Mouse (Mus musculus): ENCODE measurements around the gene Mrps27. TPM values are rescaled to one million over a fixed set of nuclear protein-coding genes. Genes with fewer than 3 reads are reported as not detected.

Mrps27 gene
- polyA plus RNA-seq, 1 experiment from 2014 or later, result 17.4 TPM

GRCm38 (mm10) chr13:99369103-99369502, 24.5 kb downstream of the Mrps27 start:
- ATAC-seq, result no peak
- H3K27ac ChIP-seq (ENCODE audit: low read depth, low read length), result no peak overlapping the region
- no peak overlapping the region for H3K4me2 ChIP-seq (replicated peaks; ENCODE audit: low read depth)
- no peak overlapping the region for H3K4me3 ChIP-seq (ENCODE audit: low read depth, low read length)
- H3K9ac ChIP-seq (ENCODE audit: low read depth, low read length), result no peak overlapping the region
- peaks cover 10% of the 10 kb centered on the region for H3K36me3 ChIP-seq (ENCODE audit: control insufficient read depth, insufficient read depth)
- no peak for TF ChIP-seq CTCF (IDR thresholded peaks at IDR 0.05; ENCODE audit: low read depth)
- no peaks in the 10 kb centered on the region for H3K4me1 ChIP-seq (replicated peaks; ENCODE audit: control insufficient read depth, insufficient read depth, low read length)
- no peaks in the 10 kb centered on the region for H3K9me3 ChIP-seq (ENCODE audit: control insufficient read depth)
- H3K27me3 ChIP-seq (replicated peaks; ENCODE audit: control insufficient read depth, insufficient read depth, low read length), result no peaks in the 10 kb centered on the region
- WGBS, result 79% methylated on average over 12 of the region's 12 CpGs

GRCm38 (mm10) chr13:99371285-99371684, 26.7 kb downstream of the Mrps27 start:
- no peak for ATAC-seq
- H3K4me2 ChIP-seq (replicated peaks; ENCODE audit: low read depth), result no peak overlapping the region
- H3K9ac ChIP-seq (ENCODE audit: low read depth, low read length), result no peak overlapping the region
- H3K27ac ChIP-seq (ENCODE audit: low read depth, low read length), result no peak overlapping the region
- H3K4me3 ChIP-seq (ENCODE audit: low read depth, low read length), result no peak overlapping the region
- no peaks in the 10 kb centered on the region for H3K9me3 ChIP-seq (ENCODE audit: control insufficient read depth)
- 88% methylated on average over 5 of the region's 5 CpGs for WGBS
- no peak for TF ChIP-seq CTCF (IDR thresholded peaks at IDR 0.05; ENCODE audit: low read depth)
- H3K36me3 ChIP-seq (ENCODE audit: control insufficient read depth, insufficient read depth), result peaks cover 8% of the 10 kb centered on the region
- H3K4me1 ChIP-seq (replicated peaks; ENCODE audit: control insufficient read depth, insufficient read depth, low read length), result no peaks in the 10 kb centered on the region
- no peaks in the 10 kb centered on the region for H3K27me3 ChIP-seq (replicated peaks; ENCODE audit: control insufficient read depth, insufficient read depth, low read length)

- 70% methylated on average over 7 of the region's 7 CpGs for WGBS
- H3K9ac ChIP-seq (ENCODE audit: low read depth, low read length), result no peak overlapping the region
These were observed 29.1 kb downstream of the Mrps27 start for GRCm38 (mm10) chr13:99373684-99374083.

GRCm38 (mm10) chr13:99374191-99374590, 29.6 kb downstream of the Mrps27 start:
- 65% methylated on average over 4 of the region's 4 CpGs for WGBS
- Histone ChIP-seq H3K9ac (ENCODE audit: low read depth, low read length) (no peak overlapping the region), H3K4me1 (replicated peaks; ENCODE audit: control insufficient read depth, insufficient read depth, low read length) (no peaks in the 10 kb centered on the region), H3K27me3 (replicated peaks; ENCODE audit: control insufficient read depth, insufficient read depth, low read length) (no peaks in the 10 kb centered on the region), H3K27ac (ENCODE audit: low read depth, low read length) (no peak overlapping the region), H3K4me2 (replicated peaks; ENCODE audit: low read depth) (no peak overlapping the region), H3K4me3 (ENCODE audit: low read depth, low read length) (no peak overlapping the region), H3K9me3 (ENCODE audit: control insufficient read depth) (no peaks in the 10 kb centered on the region), H3K36me3 (ENCODE audit: control insufficient read depth, insufficient read depth) (peaks cover 4% of the 10 kb centered on the region; the same call in 1 of the 2 replicates)
- ATAC-seq, result no peak
- TF ChIP-seq CTCF (IDR thresholded peaks at IDR 0.05; ENCODE audit: low read depth), result no peak

More at GRCm38 (mm10) chr13:99373684-99374083, 29.1 kb downstream of the Mrps27 start:
- no peak for ATAC-seq
- Histone ChIP-seq H3K9me3 (ENCODE audit: control insufficient read depth) (no peaks in the 10 kb centered on the region), H3K27me3 (replicated peaks; ENCODE audit: control insufficient read depth, insufficient read depth, low read length) (no peaks in the 10 kb centered on the region), H3K4me2 (replicated peaks; ENCODE audit: low read depth) (no peak overlapping the region), H3K27ac (ENCODE audit: low read depth, low read length) (no peak overlapping the region; the same call in 1 of the 2 replicates), H3K4me3 (ENCODE audit: low read depth, low read length) (no peak overlapping the region), H3K4me1 (replicated peaks; ENCODE audit: control insufficient read depth, insufficient read depth, low read length) (no peaks in the 10 kb centered on the region), H3K36me3 (ENCODE audit: control insufficient read depth, insufficient read depth) (peaks cover 2% of the 10 kb centered on the region; the same call in 1 of the 2 replicates)
- no peak for TF ChIP-seq CTCF (IDR thresholded peaks at IDR 0.05; ENCODE audit: low read depth)

- Histone ChIP-seq H3K27ac (ENCODE audit: low read depth, low read length) (no peak overlapping the region), H3K9ac (ENCODE audit: low read depth, low read length) (no peak overlapping the region), H3K4me3 (ENCODE audit: low read depth, low read length) (no peak overlapping the region), H3K4me2 (replicated peaks; ENCODE audit: low read depth) (no peak overlapping the region), H3K4me1 (replicated peaks; ENCODE audit: control insufficient read depth, insufficient read depth, low read length) (no peaks in the 10 kb centered on the region), H3K36me3 (ENCODE audit: control insufficient read depth, insufficient read depth) (peaks cover 4% of the 10 kb centered on the region; the same call in 1 of the 2 replicates), H3K9me3 (ENCODE audit: control insufficient read depth) (no peaks in the 10 kb centered on the region), H3K27me3 (replicated peaks; ENCODE audit: control insufficient read depth, insufficient read depth, low read length) (no peaks in the 10 kb centered on the region)
- WGBS, result 43% methylated on average over 6 of the region's 6 CpGs
- no peak for ATAC-seq
- peak; percentile 96 for TF ChIP-seq CTCF (IDR thresholded peaks at IDR 0.05; ENCODE audit: low read depth)
These were observed 31.0 kb downstream of the Mrps27 start for GRCm38 (mm10) chr13:99375550-99375949.

GRCm38 (mm10) chr13:99377055-99377454, 32.5 kb downstream of the Mrps27 start:
- no peak for TF ChIP-seq CTCF (IDR thresholded peaks at IDR 0.05; ENCODE audit: low read depth)
- Histone ChIP-seq H3K4me1 (replicated peaks; ENCODE audit: control insufficient read depth, insufficient read depth, low read length) (no peaks in the 10 kb centered on the region), H3K36me3 (ENCODE audit: control insufficient read depth, insufficient read depth) (peaks cover 4% of the 10 kb centered on the region; the same call in 1 of the 2 replicates), H3K27me3 (replicated peaks; ENCODE audit: control insufficient read depth, insufficient read depth, low read length) (no peaks in the 10 kb centered on the region), H3K9me3 (ENCODE audit: control insufficient read depth) (no peaks in the 10 kb centered on the region), H3K9ac (ENCODE audit: low read depth, low read length) (no peak overlapping the region), H3K4me2 (replicated peaks; ENCODE audit: low read depth) (no peak overlapping the region), H3K27ac (ENCODE audit: low read depth, low read length) (no peak overlapping the region), H3K4me3 (ENCODE audit: low read depth, low read length) (no peak overlapping the region)
- WGBS, result 85% methylated on average over 6 of the region's 6 CpGs
- ATAC-seq, result no peak

GRCm38 (mm10) chr13:99378223-99378622, 33.6 kb downstream of the Mrps27 start:
- Histone ChIP-seq H3K27me3 (replicated peaks; ENCODE audit: control insufficient read depth, insufficient read depth, low read length) (no peaks in the 10 kb centered on the region), H3K4me2 (replicated peaks; ENCODE audit: low read depth) (no peak overlapping the region), H3K4me3 (ENCODE audit: low read depth, low read length) (no peak overlapping the region), H3K9ac (ENCODE audit: low read depth, low read length) (no peak overlapping the region), H3K9me3 (ENCODE audit: control insufficient read depth) (no peaks in the 10 kb centered on the region), H3K4me1 (replicated peaks; ENCODE audit: control insufficient read depth, insufficient read depth, low read length) (no peaks in the 10 kb centered on the region), H3K27ac (ENCODE audit: low read depth, low read length) (no peak overlapping the region), H3K36me3 (ENCODE audit: control insufficient read depth, insufficient read depth) (peaks cover 4% of the 10 kb centered on the region; the same call in 1 of the 2 replicates)
- 92% methylated on average over 1 of the region's 1 CpGs for WGBS
- TF ChIP-seq CTCF (IDR thresholded peaks at IDR 0.05; ENCODE audit: low read depth), result no peak
- no peak for ATAC-seq

Measured in intestine, postnatal 0 days (tissue).